In genomic region chr11:44612156-44612555, GRCm38 (mm10) we compare ENCODE assay signal across 13 mouse cellular contexts. TPM values are rescaled to one million over a fixed set of nuclear protein-coding genes. Genes with fewer than 3 reads are reported as not detected.
DNase-seq lines count a peak whose midpoint lies in the region; ATAC-seq and TF ChIP-seq lines count a peak whose summit lies in the region.
"Had no signal": no experiment of that assay in that cellular context is flagged by ENCODE, and none has a peak within 500 bp of the region (broad histone marks: within the 10 kb centered on the region; RNA-seq: fewer than 3 reads in every experiment).

No protein-coding gene starts in this region.

- H3K9ac ChIP-seq in lung, postnatal 0 days (replicated peaks; ENCODE audit: low read depth): no peak overlapping the region
- H3K9ac ChIP-seq in hindbrain, embryonic 13.5 days: no peak overlapping the region
- H3K9ac ChIP-seq in neural tube, embryonic 13.5 days: 0 out of 2 replicates have a peak overlapping the region, but pooled peaks have one; percentile 4
- H3K9ac ChIP-seq: forebrain, postnatal 0 days; liver, embryonic 14.5 days; stomach, embryonic 15.5 days had no signal

- no peak for ATAC-seq in lung, postnatal 0 days
- ATAC-seq in hindbrain, embryonic 13.5 days (ENCODE audit: low FRiP score): no peak
- no peak for ATAC-seq in neural tube, embryonic 13.5 days (ENCODE audit: low read depth)

- H3K27me3 ChIP-seq in lung, postnatal 0 days (replicated peaks; ENCODE audit: insufficient read depth, low read length): peaks cover 41% of the 10 kb centered on the region
- H3K27me3 ChIP-seq in hindbrain, embryonic 13.5 days: peaks cover 34% of the 10 kb centered on the region
- H3K27me3 ChIP-seq in neural tube, embryonic 13.5 days: peaks cover 14% of the 10 kb centered on the region; the same call in 1 of the 2 replicates

- 6% methylated on average over 10 of the region's 10 CpGs for WGBS in lung, postnatal 0 days
- 7% methylated on average over 10 of the region's 10 CpGs for WGBS in hindbrain, embryonic 13.5 days
- 9% methylated on average over 10 of the region's 10 CpGs for WGBS in neural tube, embryonic 13.5 days

- H3K36me3 ChIP-seq in lung, postnatal 0 days (ENCODE audit: insufficient read depth, low read length): no peaks in the 10 kb centered on the region
- no peaks in the 10 kb centered on the region for H3K36me3 ChIP-seq in hindbrain, embryonic 13.5 days
- no peaks in the 10 kb centered on the region for H3K36me3 ChIP-seq in neural tube, embryonic 13.5 days
- H3K36me3 ChIP-seq: stomach, embryonic 15.5 days had no signal

- no peak for DNase-seq in gastrocnemius, adult 2 months
- no peak for DNase-seq in gastrocnemius, postnatal 14 days
- no peak for DNase-seq in lung, postnatal 0 days (ENCODE audit: low spot score)
- DNase-seq in lung, postnatal 25 days (ENCODE audit: low spot score): no peak
- no peak for DNase-seq in retina, postnatal 1 day
- DNase-seq in cerebellum, adult 9-11 months: no peak
- DNase-seq: cerebellum, adult 11 months; forebrain, postnatal 0 days; kidney, postnatal 4 days had no signal

- no peak for TF ChIP-seq CTCF in gastrocnemius, adult 2 months (IDR thresholded peaks at IDR 0.05)
- TF ChIP-seq CTCF in lung, postnatal 0 days (IDR thresholded peaks at IDR 0.05): no peak

- intact Hi-C loops in gastrocnemius, adult 2 months (cut with DNase I): loop anchor here (10.0 kb wide), 1 partner anchor 1273 kb away; no protein-coding TSS in a partner anchor
- intact Hi-C loops in gastrocnemius, postnatal 14 days (cut with DNase I; ENCODE audit: low total_unique reads): loop anchor here (5.0 kb wide), 1 partner anchor 920 kb away; no protein-coding TSS in a partner anchor

- H3K4me2 ChIP-seq in lung, postnatal 0 days (replicated peaks; ENCODE audit: low read depth, low read length): no peak overlapping the region
- H3K4me2 ChIP-seq in hindbrain, embryonic 13.5 days: peak overlapping the region; percentile 92
- peak overlapping the region; percentile 80 for H3K4me2 ChIP-seq in neural tube, embryonic 13.5 days

- peaks cover 15% of the 10 kb centered on the region; the same call in 1 of the 2 replicates for H3K4me1 ChIP-seq in lung, postnatal 0 days (ENCODE audit: insufficient read depth, low read depth, low read length)
- H3K4me1 ChIP-seq in hindbrain, embryonic 13.5 days (replicated peaks): peaks cover 41% of the 10 kb centered on the region
- H3K4me1 ChIP-seq in neural tube, embryonic 13.5 days (replicated peaks): peaks cover 46% of the 10 kb centered on the region

- H3K9me3 ChIP-seq in lung, postnatal 0 days (ENCODE audit: low read length): no peaks in the 10 kb centered on the region
- no peaks in the 10 kb centered on the region for H3K9me3 ChIP-seq in hindbrain, embryonic 13.5 days
- no peaks in the 10 kb centered on the region for H3K9me3 ChIP-seq in neural tube, embryonic 13.5 days
- H3K9me3 ChIP-seq: stomach, embryonic 15.5 days had no signal

- H3K4me3 ChIP-seq in gastrocnemius, adult 2 months: peak overlapping the region; percentile 66
- H3K4me3 ChIP-seq in lung, postnatal 0 days (ENCODE audit: low read depth, low read length): 0 out of 2 replicates have a peak overlapping the region, but pooled peaks have one; percentile 24
- peak overlapping the region; percentile 36; the same call in 1 of the 2 replicates for H3K4me3 ChIP-seq in hindbrain, embryonic 13.5 days
- H3K4me3 ChIP-seq in neural tube, embryonic 13.5 days: peak overlapping the region; percentile 34; the same call in 1 of the 2 replicates

- peak overlapping the region; percentile 35; the same call in 1 of the 2 replicates for H3K27ac ChIP-seq in gastrocnemius, adult 2 months
- H3K27ac ChIP-seq in lung, postnatal 0 days (ENCODE audit: low read length): no peak overlapping the region
- no peak overlapping the region for H3K27ac ChIP-seq in hindbrain, embryonic 13.5 days
- peak overlapping the region; percentile 78; the same call in 1 of the 2 replicates for H3K27ac ChIP-seq in neural tube, embryonic 13.5 days (replicated peaks)
- H3K27ac ChIP-seq: liver, embryonic 14.5 days; stomach, embryonic 15.5 days had no signal

- no peak for TF ChIP-seq EP300 in lung, postnatal 0 days (IDR thresholded peaks at IDR 0.05)

RNA-seq across cellular contexts. Expression of gene Ebf1, which starts 5.0 kb away (rescaled TPM):
- total RNA-seq in gastrocnemius, adult 2 months (2021): 10 to 100 TPM in 1 of 2 experiments, 1 to 10 TPM in 1; 9.4 to 10.3 TPM
- 10 to 100 TPM; 15.8 to 18.3 TPM for total RNA-seq in gastrocnemius, postnatal 14 days (2021)
- polyA plus RNA-seq in lung, postnatal 0 days (2015; fragmentation: Nextera tagmentation; extraction: Ambion mirVana): 8.8 and 9.1 TPM in 2 replicates
- polyA plus RNA-seq in hindbrain, embryonic 13.5 days (2015; fragmentation: Nextera tagmentation; extraction: Ambion mirVana): 135 and 159 TPM in 2 replicates
- polyA plus RNA-seq in neural tube, embryonic 13.5 days (2015; fragmentation: Nextera tagmentation; extraction: Ambion mirVana): 182 and 184 TPM in 2 replicates

Comparison
In these comparisons a context has a peak if more than half of its experiments do, and no peak if none do; other contexts are left out.
1. H3K27ac ChIP-seq: peak in gastrocnemius, adult 2 months (single experiment) and neural tube, embryonic 13.5 days (single experiment); none in lung, postnatal 0 days (single experiment) and hindbrain, embryonic 13.5 days (single experiment).
2. RNA of gene Ebf1, which starts 5.0 kb away (polyA plus RNA-seq): 182 to 184 TPM in neural tube, embryonic 13.5 days and 135 to 159 TPM in hindbrain, embryonic 13.5 days; 8.8 to 9.1 TPM in lung, postnatal 0 days; every median in the first group is over 10 times any median in the second.
3. Peak in every context shown above with its lines, with median percentiles within 50 percentile points of each other: H3K4me3 ChIP-seq.